Mouse (Mus musculus): ENCODE results near the gene Zeb2. TPM values are rescaled to one million over a fixed set of nuclear protein-coding genes. Genes with fewer than 3 reads are reported as not detected.

The Zeb2 gene
- polyA plus RNA-seq, 1 experiment from 2014 or later, result 20.9 TPM

DNA sequence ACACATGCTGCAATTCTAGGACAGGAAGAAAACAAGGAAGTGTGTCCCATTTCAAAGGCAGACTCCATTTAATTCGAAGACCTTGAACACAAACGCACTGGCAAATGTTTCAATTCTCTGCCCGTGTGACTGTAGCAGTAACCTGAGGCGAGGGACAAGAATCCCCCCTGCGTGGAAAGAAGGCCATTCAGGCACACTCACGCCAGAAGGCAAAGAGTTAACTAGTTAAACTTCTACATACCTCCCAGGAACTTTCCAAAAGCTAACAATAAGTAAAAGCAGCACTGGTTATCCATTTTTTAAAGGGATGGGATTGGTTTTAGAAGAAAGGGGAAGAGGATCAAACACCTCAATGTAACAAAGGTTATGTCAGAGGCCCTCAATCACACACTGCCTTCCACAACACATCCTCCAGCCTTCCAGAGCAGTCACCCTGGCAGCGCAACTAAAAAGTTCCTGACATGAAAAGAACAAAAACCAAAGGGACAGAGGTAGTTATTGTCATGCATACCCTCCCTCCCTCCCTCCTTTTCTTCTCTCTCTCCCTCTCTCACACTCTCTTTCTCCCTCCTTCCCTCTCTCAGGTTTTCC, 53.8 kb downstream of the Zeb2 start:
- Histone ChIP-seq H3K27me3 (replicated peaks; ENCODE audit: low read depth, poor library complexity, severe bottlenecking) (no peaks in the 10 kb centered on the region), H3K9me3 (no peaks in the 10 kb centered on the region), H3K36me3 (replicated peaks) (no peaks in the 10 kb centered on the region), H3K4me3 (no peak overlapping the region), H3K4me1 (peaks cover 45% of the 10 kb centered on the region), H3K27ac (replicated peaks) (no peak overlapping the region)
- DNase-seq (ENCODE audit: low spot score), result no peak
- 32% methylated on average over 7 of the region's 7 CpGs for WGBS

DNA sequence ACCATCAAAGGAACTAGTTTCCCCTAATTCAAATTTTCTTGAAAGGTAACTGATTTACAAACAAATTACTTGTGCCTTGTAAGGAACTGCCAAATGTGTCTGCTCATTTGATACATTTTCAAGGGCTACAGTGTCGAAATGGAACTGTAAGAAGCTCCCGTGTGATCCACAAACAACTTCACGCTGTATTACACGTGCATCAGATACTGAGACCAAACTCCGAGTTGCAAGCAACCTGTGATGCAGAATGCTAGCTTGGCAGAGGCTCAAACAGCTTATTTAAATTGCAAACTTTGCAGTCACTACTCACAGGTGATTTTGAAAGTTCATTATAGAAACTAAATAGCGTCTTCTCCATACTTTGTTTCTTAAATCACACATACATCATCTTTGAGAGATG, 55.1 kb downstream of the Zeb2 start:
- no peaks in the 10 kb centered on the region for H3K9me3 ChIP-seq
- 86% methylated on average over 6 of the region's 6 CpGs for WGBS
- H3K27ac ChIP-seq (replicated peaks), result no peak overlapping the region
- peaks cover 33% of the 10 kb centered on the region for H3K4me1 ChIP-seq
- no peaks in the 10 kb centered on the region for H3K27me3 ChIP-seq (replicated peaks; ENCODE audit: low read depth, poor library complexity, severe bottlenecking)
- DNase-seq (ENCODE audit: low spot score), result no peak
- H3K36me3 ChIP-seq (replicated peaks), result no peaks in the 10 kb centered on the region
- no peak overlapping the region for H3K4me3 ChIP-seq

DNA sequence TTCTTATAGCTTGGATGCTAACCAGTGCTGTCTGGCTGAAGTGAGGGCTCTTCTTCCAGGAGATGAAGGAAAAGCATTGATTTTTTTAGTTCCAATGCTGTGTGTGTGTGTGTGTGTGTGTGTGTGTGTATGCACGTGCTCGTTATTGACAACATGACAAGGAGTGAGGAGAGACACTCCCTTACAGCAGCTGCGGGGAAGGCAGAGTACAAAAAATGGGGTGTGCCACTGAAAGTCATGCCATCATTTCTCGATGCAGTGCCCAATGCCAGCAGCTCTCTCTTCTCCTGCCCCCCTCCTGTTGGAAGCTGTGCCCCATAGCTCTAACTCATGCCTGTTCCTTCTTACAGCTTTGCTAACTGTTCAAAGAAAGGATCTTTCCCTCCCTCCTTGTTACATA, 56.4 kb downstream of the Zeb2 start:
- H3K27me3 ChIP-seq (replicated peaks; ENCODE audit: low read depth, poor library complexity, severe bottlenecking), result no peaks in the 10 kb centered on the region
- no peak overlapping the region for H3K27ac ChIP-seq (replicated peaks)
- no peaks in the 10 kb centered on the region for H3K9me3 ChIP-seq
- DNase-seq (ENCODE audit: low spot score), result no peak
- WGBS, result 87% methylated on average over 4 of the region's 4 CpGs
- peaks cover 33% of the 10 kb centered on the region for H3K4me1 ChIP-seq
- H3K4me3 ChIP-seq, result no peak overlapping the region
- H3K36me3 ChIP-seq (replicated peaks), result no peaks in the 10 kb centered on the region

DNA sequence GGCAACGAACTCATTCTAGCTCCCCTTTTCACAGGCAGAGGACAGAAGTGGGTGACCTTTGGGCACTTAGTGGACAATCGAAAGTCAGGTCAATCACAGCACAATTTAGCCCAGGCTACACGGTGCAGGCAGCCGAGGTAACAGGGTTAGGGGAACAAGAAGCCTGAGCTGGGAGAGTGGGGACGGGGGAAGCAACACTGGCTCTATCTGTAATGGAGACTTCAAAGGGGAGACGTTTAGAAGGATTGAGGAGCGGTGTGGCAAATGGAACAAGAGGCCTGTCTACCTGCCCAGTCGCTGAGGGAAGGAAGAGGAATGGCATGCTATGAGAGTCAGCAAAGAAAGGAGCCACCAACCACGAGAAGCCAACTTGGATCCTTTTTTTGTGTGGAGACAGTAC, 57.0 kb downstream of the Zeb2 start:
- Histone ChIP-seq H3K27me3 (replicated peaks; ENCODE audit: low read depth, poor library complexity, severe bottlenecking) (no peaks in the 10 kb centered on the region), H3K36me3 (replicated peaks) (no peaks in the 10 kb centered on the region), H3K9me3 (no peaks in the 10 kb centered on the region), H3K4me1 (peaks cover 39% of the 10 kb centered on the region), H3K4me3 (no peak overlapping the region), H3K27ac (replicated peaks) (no peak overlapping the region)
- DNase-seq (ENCODE audit: low spot score), result no peak
- WGBS, result 78% methylated on average over 9 of the region's 9 CpGs

DNA sequence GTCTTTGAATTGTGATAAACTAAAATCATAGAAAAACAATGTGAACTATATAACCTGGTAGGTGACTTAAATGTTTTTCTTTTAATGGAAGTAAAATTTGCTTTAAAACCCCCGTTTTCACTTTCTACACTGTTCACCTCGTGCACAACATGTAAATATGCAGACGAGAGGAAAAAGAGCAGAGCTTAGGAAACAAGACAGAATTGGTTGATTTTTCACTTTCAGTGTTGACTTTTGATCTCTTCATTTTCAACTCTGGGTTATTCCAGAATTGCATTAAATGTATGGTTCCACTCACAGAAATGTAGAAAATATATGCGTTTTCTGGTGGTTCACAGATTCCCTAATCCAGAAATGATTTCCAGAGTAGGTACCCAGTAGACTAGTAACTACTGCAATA, 57.6 kb downstream of the Zeb2 start:
- no peak for DNase-seq (ENCODE audit: low spot score)
- Histone ChIP-seq H3K4me3 (no peak overlapping the region), H3K36me3 (replicated peaks) (no peaks in the 10 kb centered on the region), H3K4me1 (peaks cover 45% of the 10 kb centered on the region), H3K27me3 (replicated peaks; ENCODE audit: low read depth, poor library complexity, severe bottlenecking) (no peaks in the 10 kb centered on the region), H3K9me3 (no peaks in the 10 kb centered on the region), H3K27ac (replicated peaks) (no peak overlapping the region)
- WGBS, result 91% methylated on average over 4 of the region's 4 CpGs

DNA sequence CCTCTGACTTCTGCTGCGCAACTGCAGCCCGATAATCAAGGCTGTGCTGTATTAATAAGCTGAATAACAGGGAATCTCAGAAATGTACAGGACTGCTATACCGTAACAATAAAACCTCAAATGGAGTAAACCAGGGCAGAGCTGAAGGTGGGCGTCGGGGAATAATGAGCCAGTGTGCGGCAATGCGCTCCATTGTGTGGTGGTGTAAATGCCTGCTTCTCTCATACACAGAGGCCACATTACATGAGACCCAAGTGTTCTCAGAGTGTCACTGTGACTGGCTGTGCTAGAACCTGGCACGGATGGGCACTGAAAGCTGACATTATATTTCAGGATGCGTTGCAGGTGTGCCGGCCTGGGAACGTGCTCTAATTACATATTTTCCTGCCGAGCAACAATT, 58.2 kb downstream of the Zeb2 start:
- WGBS, result 79% methylated on average over 12 of the region's 12 CpGs
- H3K36me3 ChIP-seq (replicated peaks), result no peaks in the 10 kb centered on the region
- H3K4me1 ChIP-seq, result peaks cover 50% of the 10 kb centered on the region
- no peaks in the 10 kb centered on the region for H3K9me3 ChIP-seq
- H3K4me3 ChIP-seq, result no peak overlapping the region
- no peak overlapping the region for H3K27ac ChIP-seq (replicated peaks)
- DNase-seq (ENCODE audit: low spot score), result no peak
- no peaks in the 10 kb centered on the region for H3K27me3 ChIP-seq (replicated peaks; ENCODE audit: low read depth, poor library complexity, severe bottlenecking)

DNA sequence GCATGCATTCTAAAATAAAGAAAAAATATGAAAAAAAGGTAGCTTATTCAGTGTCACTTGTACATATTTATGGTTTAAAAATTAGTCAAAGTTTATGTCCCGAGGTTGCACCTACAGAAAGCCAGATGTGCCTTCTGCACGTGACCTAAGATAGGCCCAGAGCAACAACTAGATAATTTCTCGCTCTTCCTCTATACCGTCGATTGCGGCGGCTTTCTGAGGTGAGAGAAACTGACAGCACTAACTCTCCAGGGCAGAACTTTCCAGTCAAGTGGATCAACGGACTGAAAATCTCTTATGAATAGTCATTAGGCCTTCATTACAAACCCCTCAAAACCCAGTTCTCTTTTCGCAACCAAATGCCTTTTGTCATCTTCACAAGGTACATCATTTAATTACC, 59.0 kb downstream of the Zeb2 start:
- no peaks in the 10 kb centered on the region for H3K9me3 ChIP-seq
- no peaks in the 10 kb centered on the region for H3K27me3 ChIP-seq (replicated peaks; ENCODE audit: low read depth, poor library complexity, severe bottlenecking)
- no peak for DNase-seq (ENCODE audit: low spot score)
- H3K4me1 ChIP-seq, result peaks cover 46% of the 10 kb centered on the region
- 89% methylated on average over 9 of the region's 9 CpGs for WGBS
- H3K36me3 ChIP-seq (replicated peaks), result no peaks in the 10 kb centered on the region
- no peak overlapping the region for H3K27ac ChIP-seq (replicated peaks)
- no peak overlapping the region for H3K4me3 ChIP-seq

DNA sequence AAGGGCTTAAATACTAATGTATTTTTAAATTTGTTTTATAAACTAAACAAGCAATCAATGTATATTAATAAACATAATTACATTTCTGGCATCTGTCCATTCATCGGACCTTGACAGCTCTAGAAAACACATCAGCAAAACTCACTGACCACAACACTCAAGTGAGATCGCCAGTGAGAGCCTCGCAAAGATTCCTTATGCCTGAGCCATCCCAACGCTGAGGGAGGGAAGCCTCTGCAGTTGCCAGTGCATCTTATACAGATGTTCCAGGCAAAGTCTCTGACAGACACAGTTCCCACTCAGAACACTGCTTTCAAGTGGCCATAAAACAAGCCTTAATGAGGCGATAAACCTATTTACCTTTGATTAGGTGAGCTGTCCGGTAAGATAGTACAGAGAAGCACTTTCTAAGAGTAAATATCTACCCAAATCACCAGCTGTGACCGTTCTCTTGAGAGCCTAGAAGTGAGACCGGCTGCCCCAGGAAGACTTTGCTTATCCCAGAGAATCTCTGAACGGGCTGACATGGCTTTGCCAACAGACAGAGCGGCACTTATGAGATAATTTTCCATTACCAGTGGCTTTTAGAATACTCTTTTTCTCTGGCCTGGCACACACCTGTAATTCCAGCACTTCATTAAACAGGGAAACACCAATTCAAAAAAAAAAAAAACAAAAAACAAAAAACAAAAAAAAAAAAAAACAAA, 60.2 kb downstream of the Zeb2 start:
- no peak for DNase-seq (ENCODE audit: low spot score)
- 84% methylated on average over 10 of the region's 10 CpGs for WGBS
- Histone ChIP-seq H3K36me3 (replicated peaks) (no peaks in the 10 kb centered on the region), H3K27me3 (replicated peaks; ENCODE audit: low read depth, poor library complexity, severe bottlenecking) (no peaks in the 10 kb centered on the region), H3K27ac (replicated peaks) (no peak overlapping the region), H3K9me3 (no peaks in the 10 kb centered on the region), H3K4me1 (peaks cover 51% of the 10 kb centered on the region), H3K4me3 (no peak overlapping the region)

DNA sequence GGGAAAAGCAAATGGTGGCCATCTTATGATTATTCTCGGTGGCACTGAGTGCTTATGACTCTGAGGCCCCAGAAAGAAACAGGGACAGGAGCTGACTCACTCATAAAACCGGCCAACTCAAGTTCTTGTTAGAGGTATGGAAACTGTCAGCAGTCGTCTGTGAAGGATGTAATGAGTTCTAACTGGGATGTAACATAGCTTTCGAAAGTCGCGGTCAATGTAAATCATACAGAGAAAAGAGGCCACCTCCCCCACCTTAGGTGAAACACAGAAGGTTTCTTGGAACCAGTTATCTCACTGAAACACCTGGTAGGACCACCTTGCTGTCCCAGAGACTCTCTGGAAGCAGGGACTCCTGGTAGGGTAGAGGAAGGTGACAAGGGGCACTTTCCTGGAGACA, 61.3 kb downstream of the Zeb2 start:
- H3K4me3 ChIP-seq, result no peak overlapping the region
- WGBS, result 88% methylated on average over 6 of the region's 6 CpGs
- no peak for DNase-seq (ENCODE audit: low spot score)
- H3K36me3 ChIP-seq (replicated peaks), result no peaks in the 10 kb centered on the region
- no peaks in the 10 kb centered on the region for H3K9me3 ChIP-seq
- H3K4me1 ChIP-seq, result peaks cover 51% of the 10 kb centered on the region
- H3K27me3 ChIP-seq (replicated peaks; ENCODE audit: low read depth, poor library complexity, severe bottlenecking), result no peaks in the 10 kb centered on the region
- 0 out of 2 replicates have a peak overlapping the region, but pooled peaks have one; percentile 35 for H3K27ac ChIP-seq (replicated peaks)

DNA sequence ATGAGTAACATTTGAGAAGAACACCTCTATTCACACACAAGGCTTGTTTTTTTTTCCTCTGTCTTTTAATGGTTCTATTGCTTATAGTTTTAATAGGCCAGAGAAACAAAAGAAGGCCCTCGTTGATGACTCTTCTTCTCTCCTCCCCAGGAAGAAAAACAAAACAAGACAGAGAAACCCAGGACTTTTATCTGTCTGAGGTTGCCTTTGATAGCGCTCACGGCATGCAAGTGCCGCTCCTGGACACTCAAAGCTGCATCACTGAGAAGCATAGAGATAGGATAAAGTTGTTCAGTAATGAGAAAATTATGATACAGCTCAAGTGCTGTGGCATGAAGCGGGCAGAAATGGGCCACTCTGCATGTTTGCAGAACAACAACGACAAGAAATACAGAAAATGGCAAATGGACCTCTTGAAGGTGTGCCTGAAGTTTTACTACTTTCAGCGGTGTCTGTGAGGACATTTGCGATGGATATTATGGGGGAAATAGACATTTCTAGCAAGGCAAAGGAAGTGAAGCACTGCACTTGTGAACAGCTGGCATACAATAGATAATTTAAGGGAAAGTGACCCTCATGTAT, 62.1 kb downstream of the Zeb2 start:
- Histone ChIP-seq H3K36me3 (replicated peaks) (no peaks in the 10 kb centered on the region), H3K9me3 (no peaks in the 10 kb centered on the region), H3K27ac (replicated peaks) (0 out of 2 replicates have a peak overlapping the region, but pooled peaks have one; percentile 35), H3K27me3 (replicated peaks; ENCODE audit: low read depth, poor library complexity, severe bottlenecking) (no peaks in the 10 kb centered on the region), H3K4me1 (peaks cover 51% of the 10 kb centered on the region), H3K4me3 (no peak overlapping the region)
- no peak for DNase-seq (ENCODE audit: low spot score)
- 78% methylated on average over 8 of the region's 8 CpGs for WGBS

DNA sequence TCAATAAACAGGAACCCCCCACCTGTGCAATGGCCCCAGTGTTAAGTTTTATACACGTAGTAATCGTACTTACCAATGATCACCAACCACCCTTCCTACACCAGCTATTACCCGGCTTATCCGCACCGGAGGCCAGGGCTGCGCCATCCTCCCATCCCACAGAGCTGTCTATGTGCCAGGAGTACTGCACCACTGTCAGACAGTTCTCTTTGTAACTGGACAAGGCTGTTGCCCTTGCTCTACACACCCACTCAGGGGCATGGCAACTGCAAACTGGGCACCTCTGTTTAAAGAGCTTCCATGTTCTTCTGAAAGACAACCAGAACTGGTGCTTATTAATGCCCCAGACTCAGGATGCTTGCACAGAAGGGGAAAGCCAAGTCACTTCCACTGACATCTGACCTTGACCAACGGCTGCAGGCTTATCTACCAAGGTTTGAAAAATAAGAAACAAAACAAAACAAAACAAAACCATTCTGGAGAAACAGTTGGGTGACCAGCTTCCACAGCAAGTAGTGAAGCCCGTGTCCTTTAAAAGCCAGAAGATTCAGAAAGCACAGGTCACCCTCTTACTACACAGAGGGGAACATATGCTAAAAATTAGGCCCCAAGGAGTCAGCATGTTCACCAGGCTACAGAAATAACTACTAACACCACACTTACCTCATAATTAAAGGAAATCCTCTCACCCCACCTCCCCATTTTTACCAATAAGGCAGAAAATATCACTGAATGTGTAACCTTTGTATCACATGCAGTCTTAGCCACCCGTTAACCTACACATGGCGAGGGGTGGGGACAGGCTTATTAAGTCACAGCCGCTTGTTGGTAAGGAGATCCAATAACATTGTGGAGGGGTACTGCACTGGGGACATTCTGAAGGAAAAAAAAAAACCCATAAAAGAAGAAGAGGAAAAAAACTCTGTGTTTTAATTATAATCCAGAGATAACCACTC, 62.8 kb downstream of the Zeb2 start:
- H3K9me3 ChIP-seq, result no peaks in the 10 kb centered on the region
- peaks cover 51% of the 10 kb centered on the region for H3K4me1 ChIP-seq
- no peaks in the 10 kb centered on the region for H3K36me3 ChIP-seq (replicated peaks)
- WGBS, result 71% methylated on average over 11 of the region's 11 CpGs
- no peak for DNase-seq (ENCODE audit: low spot score)
- peak overlapping the region; percentile 52; the same call in 1 of the 2 replicates for H3K27ac ChIP-seq (replicated peaks)
- H3K27me3 ChIP-seq (replicated peaks; ENCODE audit: low read depth, poor library complexity, severe bottlenecking), result no peaks in the 10 kb centered on the region
- H3K4me3 ChIP-seq, result no peak overlapping the region

DNA sequence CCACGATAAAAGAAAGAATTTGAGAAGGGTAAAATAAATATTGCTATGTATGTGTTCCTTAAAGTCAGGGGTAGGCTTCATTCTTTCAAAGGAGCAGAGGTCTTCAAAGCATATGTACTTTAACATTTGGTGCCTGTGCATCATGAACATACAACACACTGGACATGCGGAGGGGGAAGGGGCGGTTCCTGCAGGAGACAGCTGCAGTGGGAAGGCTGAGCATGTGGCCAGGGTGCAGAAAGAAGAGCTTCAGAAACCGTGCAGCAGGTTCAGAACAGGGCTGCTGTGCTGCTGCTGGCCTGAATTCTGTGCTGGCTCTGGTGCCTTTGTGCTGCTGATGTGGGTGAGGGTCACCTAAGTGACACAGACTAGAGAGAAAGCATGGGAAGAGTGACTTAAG, 64.6 kb downstream of the Zeb2 start:
- Histone ChIP-seq H3K27me3 (replicated peaks; ENCODE audit: low read depth, poor library complexity, severe bottlenecking) (no peaks in the 10 kb centered on the region), H3K4me3 (no peak overlapping the region), H3K27ac (replicated peaks) (peak overlapping the region; percentile 37), H3K4me1 (peaks cover 48% of the 10 kb centered on the region), H3K9me3 (no peaks in the 10 kb centered on the region), H3K36me3 (replicated peaks) (no peaks in the 10 kb centered on the region)
- WGBS, result 68% methylated on average over 4 of the region's 4 CpGs
- no peak for DNase-seq (ENCODE audit: low spot score)

Measured in embryonic facial prominence, embryonic 10.5 days (tissue).